Mouse (Mus musculus): ENCODE results near the gene Uxs1. TPM values are rescaled to one million over a fixed set of nuclear protein-coding genes. Genes with fewer than 3 reads are reported as not detected.

The Uxs1 gene
- 10 to 100 TPM; 12.1 to 15.2 TPM for total RNA-seq (2023)

GRCm38 (mm10) chr1:43827763-43828194, at the start of gene Uxs1:
TSS of gene Uxs1 (minus strand) at chr1:43827800.

GRCm38 (mm10) chr1:43730491-43730924, 97.1 kb downstream of the Uxs1 start, which contains the start of gene 1500015O10Rik:
TSS of gene 1500015O10Rik (plus strand) at chr1:43730602.

Other genes with a start within 250 kb of the Uxs1 start
- gene 1500015O10Rik, start 97.2 kb downstream of the Uxs1 start, total RNA-seq (2023): not detected
- 10 to 100 TPM; 79.3 to 91.7 TPM for gene Tpp2, start 105.8 kb upstream of the Uxs1 start, total RNA-seq (2023)
- gene Mettl21c, start 192.2 kb upstream of the Uxs1 start, total RNA-seq (2023): not detected
- gene Gm8251, start 234.1 kb upstream of the Uxs1 start, total RNA-seq (2023): under 1 TPM; 0.50 to 0.75 TPM